Mouse (Mus musculus) bone marrow macrophage, adult 2 months (primary cell): ENCODE results near the gene Zfp444.

Source experiments
- CTCF ChIP-seq: IDR thresholded peaks from 2 replicates; pipeline ENCODE4 v1.5.1; 2012; ENCODE audit warnings: low read depth, mild to moderate bottlenecking, low read length, moderate library complexity
- POLR2A ChIP-seq: IDR thresholded peaks from 2 replicates; pipeline ENCODE4 v1.6.1; 2012; ENCODE audit warnings: mild to moderate bottlenecking, low read depth, low read length, borderline replicate concordance

- TF ChIP-seq CTCF (no peak), POLR2A (no peak)
Observed at GRCm38 (mm10) chr7:6179013-6179412, 7.0 kb downstream of the Zfp444 start.
